Mouse (Mus musculus): ENCODE measurements at regions not wholly inside any gene's neighbourhood (a gene's known extent, or its start where the extent isn't known, plus 50 kb on each side); places are given as distances from the start of the nearest gene placed in this dataset.

- no peak for ATAC-seq (replicated peaks; ENCODE audit: insufficient number of reproducible peaks, insufficient read depth, low FRiP score, low read depth)
- Histone ChIP-seq H3K4me2 (no peak overlapping the region), H3K4me1 (replicated peaks) (no peaks in the 10 kb centered on the region), H3K27ac (no peak overlapping the region), H3K9ac (no peak overlapping the region), H3K36me3 (no peaks in the 10 kb centered on the region), H3K27me3 (no peaks in the 10 kb centered on the region), H3K4me3 (no peak overlapping the region), H3K9me3 (replicated peaks) (no peaks in the 10 kb centered on the region)
Measured at GRCm38 (mm10) chr15:70644447-70645202, 3189.7 kb upstream of the Gm6569 start.

GRCm38 (mm10) chr15:70675549-70675948, 3158.8 kb upstream of the Gm6569 start:
- ATAC-seq (replicated peaks; ENCODE audit: insufficient number of reproducible peaks, insufficient read depth, low FRiP score, low read depth): no peak
- 60% methylated on average over 1 of the region's 1 CpGs for WGBS
- H3K27ac ChIP-seq: no peak overlapping the region
- no peaks in the 10 kb centered on the region for H3K4me1 ChIP-seq (replicated peaks)
- H3K27me3 ChIP-seq: no peaks in the 10 kb centered on the region
- H3K9me3 ChIP-seq (replicated peaks): no peaks in the 10 kb centered on the region
- H3K4me3 ChIP-seq: no peak overlapping the region
- no peak overlapping the region for H3K4me2 ChIP-seq
- H3K9ac ChIP-seq: no peak overlapping the region
- H3K36me3 ChIP-seq: no peaks in the 10 kb centered on the region

GRCm38 (mm10) chr15:70704547-70704946, 3129.8 kb upstream of the Gm6569 start:
- Histone ChIP-seq H3K9me3 (replicated peaks) (no peaks in the 10 kb centered on the region), H3K4me1 (replicated peaks) (no peaks in the 10 kb centered on the region), H3K27ac (no peak overlapping the region), H3K4me3 (no peak overlapping the region), H3K9ac (no peak overlapping the region), H3K4me2 (no peak overlapping the region), H3K27me3 (no peaks in the 10 kb centered on the region), H3K36me3 (no peaks in the 10 kb centered on the region)
- ATAC-seq (replicated peaks; ENCODE audit: insufficient number of reproducible peaks, insufficient read depth, low FRiP score, low read depth): no peak
- 71% methylated on average over 2 of the region's 2 CpGs for WGBS

- Histone ChIP-seq H3K4me2 (no peak overlapping the region), H3K4me3 (no peak overlapping the region), H3K27ac (no peak overlapping the region), H3K9me3 (replicated peaks) (no peaks in the 10 kb centered on the region), H3K9ac (no peak overlapping the region), H3K27me3 (no peaks in the 10 kb centered on the region), H3K36me3 (no peaks in the 10 kb centered on the region), H3K4me1 (replicated peaks) (no peaks in the 10 kb centered on the region)
- no peak for ATAC-seq (replicated peaks; ENCODE audit: insufficient number of reproducible peaks, insufficient read depth, low FRiP score, low read depth)
Measured at GRCm38 (mm10) chr15:70713736-70714135, 3120.6 kb upstream of the Gm6569 start.

- WGBS: 79% methylated on average over 1 of the region's 1 CpGs
- no peak overlapping the region for H3K27ac ChIP-seq
- no peak overlapping the region for H3K4me3 ChIP-seq
- no peak for ATAC-seq (replicated peaks; ENCODE audit: insufficient number of reproducible peaks, insufficient read depth, low FRiP score, low read depth)
- H3K4me2 ChIP-seq: no peak overlapping the region
- H3K9ac ChIP-seq: no peak overlapping the region
- no peaks in the 10 kb centered on the region for H3K9me3 ChIP-seq (replicated peaks)
- H3K36me3 ChIP-seq: no peaks in the 10 kb centered on the region
- no peaks in the 10 kb centered on the region for H3K27me3 ChIP-seq
- H3K4me1 ChIP-seq (replicated peaks): no peaks in the 10 kb centered on the region
Measured at GRCm38 (mm10) chr15:70727361-70727885, 3106.9 kb upstream of the Gm6569 start.

- no peaks in the 10 kb centered on the region for H3K27me3 ChIP-seq
- H3K4me2 ChIP-seq: no peak overlapping the region
- ATAC-seq (replicated peaks; ENCODE audit: insufficient number of reproducible peaks, insufficient read depth, low FRiP score, low read depth): no peak
- H3K9me3 ChIP-seq (replicated peaks): no peaks in the 10 kb centered on the region
- no peak overlapping the region for H3K27ac ChIP-seq
- no peaks in the 10 kb centered on the region for H3K36me3 ChIP-seq
- no peak overlapping the region for H3K9ac ChIP-seq
- 84% methylated on average over 1 of the region's 1 CpGs for WGBS
- H3K4me1 ChIP-seq (replicated peaks): no peaks in the 10 kb centered on the region
- no peak overlapping the region for H3K4me3 ChIP-seq
Measured at GRCm38 (mm10) chr15:70727956-70728355, 3106.4 kb upstream of the Gm6569 start.

GRCm38 (mm10) chr15:70744239-70744638, 3090.1 kb upstream of the Gm6569 start:
- Histone ChIP-seq H3K9me3 (replicated peaks) (no peaks in the 10 kb centered on the region), H3K36me3 (no peaks in the 10 kb centered on the region), H3K27ac (no peak overlapping the region), H3K4me2 (no peak overlapping the region), H3K27me3 (no peaks in the 10 kb centered on the region), H3K4me1 (replicated peaks) (no peaks in the 10 kb centered on the region), H3K9ac (no peak overlapping the region), H3K4me3 (no peak overlapping the region)
- no peak for ATAC-seq (replicated peaks; ENCODE audit: insufficient number of reproducible peaks, insufficient read depth, low FRiP score, low read depth)

GRCm38 (mm10) chr15:70764045-70764444, 3070.3 kb upstream of the Gm6569 start:
- H3K27me3 ChIP-seq: no peaks in the 10 kb centered on the region
- ATAC-seq (replicated peaks; ENCODE audit: insufficient number of reproducible peaks, insufficient read depth, low FRiP score, low read depth): no peak
- 61% methylated on average over 1 of the region's 1 CpGs for WGBS

GRCm38 (mm10) chr15:70764513-70764912, 3069.8 kb upstream of the Gm6569 start:
- no peaks in the 10 kb centered on the region for H3K4me1 ChIP-seq (replicated peaks)
- 47% methylated on average over 1 of the region's 1 CpGs for WGBS
- no peak for ATAC-seq (replicated peaks; ENCODE audit: insufficient number of reproducible peaks, insufficient read depth, low FRiP score, low read depth)

More at GRCm38 (mm10) chr15:70764045-70764444, 3070.3 kb upstream of the Gm6569 start:
- H3K9me3 ChIP-seq (replicated peaks): no peaks in the 10 kb centered on the region; the same call in 1 of the 2 replicates
- H3K27ac ChIP-seq: no peak overlapping the region
- H3K9ac ChIP-seq: no peak overlapping the region
- H3K4me3 ChIP-seq: no peak overlapping the region
- H3K4me1 ChIP-seq (replicated peaks): no peaks in the 10 kb centered on the region
- no peak overlapping the region for H3K4me2 ChIP-seq
- no peaks in the 10 kb centered on the region for H3K36me3 ChIP-seq

GRCm38 (mm10) chr15:70765471-70765870, 3068.9 kb upstream of the Gm6569 start:
- H3K27ac ChIP-seq: no peak overlapping the region
- H3K4me1 ChIP-seq (replicated peaks): no peaks in the 10 kb centered on the region
- H3K9me3 ChIP-seq (replicated peaks): no peaks in the 10 kb centered on the region; the same call in 1 of the 2 replicates
- no peak overlapping the region for H3K4me3 ChIP-seq
- no peak for ATAC-seq (replicated peaks; ENCODE audit: insufficient number of reproducible peaks, insufficient read depth, low FRiP score, low read depth)
- H3K4me2 ChIP-seq: no peak overlapping the region
- H3K27me3 ChIP-seq: no peaks in the 10 kb centered on the region
- H3K36me3 ChIP-seq: no peaks in the 10 kb centered on the region
- no peak overlapping the region for H3K9ac ChIP-seq

More at GRCm38 (mm10) chr15:70764513-70764912, 3069.8 kb upstream of the Gm6569 start:
- H3K4me3 ChIP-seq: no peak overlapping the region
- no peak overlapping the region for H3K27ac ChIP-seq
- no peaks in the 10 kb centered on the region for H3K36me3 ChIP-seq
- no peaks in the 10 kb centered on the region; the same call in 1 of the 2 replicates for H3K9me3 ChIP-seq (replicated peaks)
- H3K27me3 ChIP-seq: no peaks in the 10 kb centered on the region
- H3K4me2 ChIP-seq: no peak overlapping the region
- H3K9ac ChIP-seq: no peak overlapping the region

Data from heart, embryonic 15.5 days (tissue).